Mouse (Mus musculus) cerebellum, postnatal 36 days (tissue): Measurements from ENCODE around the gene Prokr1.
"Not testable (repeated sequence)": the region's sequence is repeated elsewhere in the genome, so short reads cannot be mapped to it uniquely, and the experiment has no call there.

Experiments used
- DNase-seq, 2 experiments: peaks; one replicate each; pipeline ENCODE4 v3.0.0; 2021 to 2022; ENCODE audit warnings: mixed read lengths in 2 of 2

The Prokr1 gene

GRCm38 (mm10) chr6:87590394-87591281, at the start of gene Prokr1:
Gene Prokr1, minus strand, starts transcription at chr6:87590743.
- peak in 1 of 2 experiments; percentile 13 for DNase-seq

- DNase-seq, result peak in 1 of 2 experiments; percentile 3
Observed at GRCm38 (mm10) chr6:87638134-87638660, 47.7 kb upstream of the Prokr1 start.

GRCm38 (mm10) chr6:87632176-87632575, 41.6 kb upstream of the Prokr1 start:
- no peak for DNase-seq

GRCm38 (mm10) chr6:87628936-87629335, 38.4 kb upstream of the Prokr1 start:
- DNase-seq, result not testable (repeated sequence)

GRCm38 (mm10) chr6:87623151-87623550, 32.6 kb upstream of the Prokr1 start:
- DNase-seq, result no peak

- DNase-seq, result peak; percentile 17 to 21
Observed at GRCm38 (mm10) chr6:87621281-87621680, 30.7 kb upstream of the Prokr1 start.

- no peak for DNase-seq
Observed at GRCm38 (mm10) chr6:87618021-87618420, 27.5 kb upstream of the Prokr1 start.

- DNase-seq, result no peak
Observed at GRCm38 (mm10) chr6:87615696-87616083, 25.1 kb upstream of the Prokr1 start.

GRCm38 (mm10) chr6:87614794-87615695, 24.5 kb upstream of the Prokr1 start:
- DNase-seq, result peak; percentile 31 to 36

- DNase-seq, result no peak
Observed at GRCm38 (mm10) chr6:87599825-87600224, 9.3 kb upstream of the Prokr1 start.

GRCm38 (mm10) chr6:87597116-87597833, 6.7 kb upstream of the Prokr1 start:
- no peak for DNase-seq

GRCm38 (mm10) chr6:87594188-87594587, 3.6 kb upstream of the Prokr1 start:
- no peak for DNase-seq

GRCm38 (mm10) chr6:87589718-87590393, 687 bp downstream of the Prokr1 start:
- DNase-seq, result no peak

GRCm38 (mm10) chr6:87583991-87584390, 6.6 kb downstream of the Prokr1 start:
- DNase-seq, result no peak

- DNase-seq, result no peak
Observed at GRCm38 (mm10) chr6:87583183-87583611, 7.3 kb downstream of the Prokr1 start.

GRCm38 (mm10) chr6:87582456-87582855, 8.1 kb downstream of the Prokr1 start:
- DNase-seq, result no peak

- DNase-seq, result no peak
Observed at GRCm38 (mm10) chr6:87581581-87581980, 9.0 kb downstream of the Prokr1 start.

- DNase-seq, result no peak
Observed at GRCm38 (mm10) chr6:87581071-87581470, 9.5 kb downstream of the Prokr1 start.

GRCm38 (mm10) chr6:87578247-87578646, 12.3 kb downstream of the Prokr1 start:
- DNase-seq, result no peak

- no peak for DNase-seq
Observed at GRCm38 (mm10) chr6:87576648-87577330, 13.8 kb downstream of the Prokr1 start.

GRCm38 (mm10) chr6:87571863-87572262, 18.7 kb downstream of the Prokr1 start:
- DNase-seq, result not testable (repeated sequence)
